Mouse (Mus musculus): ENCODE measurements around the gene 1810055G02Rik.

DNA sequence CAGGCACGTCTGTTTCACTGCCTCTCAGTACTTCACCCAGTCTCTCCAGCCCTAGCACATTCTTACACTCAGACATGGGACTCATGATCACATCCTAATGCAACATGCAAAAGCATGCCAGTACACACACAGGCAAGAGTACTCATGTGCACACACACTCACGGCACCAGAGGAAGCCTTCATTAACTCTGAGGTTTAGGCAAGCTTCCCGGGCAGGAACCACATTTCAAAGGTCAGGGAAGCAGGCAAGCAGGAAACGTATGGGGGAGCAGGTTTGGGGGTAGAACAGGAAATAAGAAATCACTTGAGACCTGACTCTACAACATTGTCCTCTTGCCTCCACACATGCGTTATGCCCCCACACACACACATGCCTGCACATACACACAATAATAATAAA is 42.6 kb upstream of the 1810055G02Rik start:
- TF ChIP-seq CTCF (IDR thresholded peaks at IDR 0.05; ENCODE audit: extremely low read depth, insufficient read depth, low read length) (no peak), POLR2A (IDR thresholded peaks at IDR 0.05; ENCODE audit: extremely low read depth, insufficient read depth, low read length) (no peak)
